Mouse (Mus musculus) liver, embryonic 18 days (tissue): ENCODE results near the gene Hist1h1c. TPM values are rescaled to one million over a fixed set of nuclear protein-coding genes. Genes with fewer than 3 reads are reported as not detected.

Experiments used
- polyA plus RNA-seq: library from polyadenylated mRNA; depleted of rRNA; stranded (reverse); fragments of >200 nt; gene quantifications from 2 replicates; pipeline ENCODE4 v1.2.3, GENCODE M21; 2012; rRNA removed

Gene Hist1h1c
- polyA plus RNA-seq, 1 experiment = 40.4 TPM

Other genes starting within 250 kb of the Hist1h1c start
- not detected in 2 replicates for gene Btn2a2, start 250.0 kb upstream of the Hist1h1c start, polyA plus RNA-seq
- 8.9 and 10.2 TPM in 2 replicates for gene Hist1h4h, start 207.8 kb upstream of the Hist1h1c start, polyA plus RNA-seq
- gene Hist1h2af, start 204.9 kb upstream of the Hist1h1c start, polyA plus RNA-seq = 137 and 207 TPM in 2 replicates
- 13.8 and 25.0 TPM in 2 replicates for gene Hist1h3g, start 203.4 kb upstream of the Hist1h1c start, polyA plus RNA-seq
- gene Hist1h2bh, start 195.4 kb upstream of the Hist1h1c start, polyA plus RNA-seq = 2.9 and 3.2 TPM in 2 replicates
- gene Hist1h3f, start 194.8 kb upstream of the Hist1h1c start, polyA plus RNA-seq = 1.5 and 2.1 TPM in 2 replicates
- 5.8 and 7.7 TPM in 2 replicates for gene Hist1h4f, start 187.2 kb upstream of the Hist1h1c start, polyA plus RNA-seq
- gene Hist1h1d, start 185.5 kb upstream of the Hist1h1c start, polyA plus RNA-seq = 0.32 and 0.52 TPM in 2 replicates
- gene Hist1h3e, start 176.4 kb upstream of the Hist1h1c start, polyA plus RNA-seq = 9.6 and 10.2 TPM in 2 replicates
- gene Hist1h2ae, start 167.6 kb upstream of the Hist1h1c start, polyA plus RNA-seq = 5.8 and 7.7 TPM in 2 replicates
- 17.2 and 22.8 TPM in 2 replicates for gene Hist1h2bg, start 167.4 kb upstream of the Hist1h1c start, polyA plus RNA-seq
- 6.0 and 6.2 TPM in 2 replicates for gene Hist1h2bf, start 164.6 kb upstream of the Hist1h1c start, polyA plus RNA-seq
- gene Hist1h2ad, start 164.4 kb upstream of the Hist1h1c start, polyA plus RNA-seq = 3.7 and 4.7 TPM in 2 replicates
- gene Hist1h3d, start 163.0 kb upstream of the Hist1h1c start, polyA plus RNA-seq = 8.9 and 13.3 TPM in 2 replicates
- gene Hist1h4d, start 157.2 kb upstream of the Hist1h1c start, polyA plus RNA-seq = 3.9 and 4.3 TPM in 2 replicates
- 1.4 and 2.2 TPM in 2 replicates for gene Hist1h2be, start 117.7 kb upstream of the Hist1h1c start, polyA plus RNA-seq
- gene Hist1h1e, start 116.2 kb upstream of the Hist1h1c start, polyA plus RNA-seq = 3.3 and 4.1 TPM in 2 replicates
- gene Hist1h2ac, start 54.9 kb upstream of the Hist1h1c start, polyA plus RNA-seq = 0.76 and 1.2 TPM in 2 replicates
- 165 and 208 TPM in 2 replicates for gene Hist1h2bc, start 54.6 kb upstream of the Hist1h1c start, polyA plus RNA-seq
- not detected in 2 replicates for gene Hist1h1t, start 43.0 kb upstream of the Hist1h1c start, polyA plus RNA-seq
- gene Hist1h4c, start 40.4 kb upstream of the Hist1h1c start, polyA plus RNA-seq = 2.3 and 3.2 TPM in 2 replicates
- gene Hfe, start 28.0 kb upstream of the Hist1h1c start, polyA plus RNA-seq = 10.0 and 10.7 TPM in 2 replicates
- gene Hist1h3c, start 6.8 kb downstream of the Hist1h1c start, polyA plus RNA-seq = 16.3 and 21.4 TPM in 2 replicates
- 5.1 and 8.2 TPM in 2 replicates for gene Hist1h2bb, start 7.9 kb downstream of the Hist1h1c start, polyA plus RNA-seq
- gene Hist1h2ab, start 12.3 kb downstream of the Hist1h1c start, polyA plus RNA-seq = 13.7 and 14.6 TPM in 2 replicates
- gene Hist1h3b, start 13.5 kb downstream of the Hist1h1c start, polyA plus RNA-seq = 14.5 and 19.5 TPM in 2 replicates
- 7.3 and 11.1 TPM in 2 replicates for gene Hist1h4b, start 18.2 kb downstream of the Hist1h1c start, polyA plus RNA-seq
- gene Hist1h4a, start 22.4 kb downstream of the Hist1h1c start, polyA plus RNA-seq = 2.8 and 3.4 TPM in 2 replicates
- 11.4 and 14.3 TPM in 2 replicates for gene Hist1h3a, start 23.6 kb downstream of the Hist1h1c start, polyA plus RNA-seq
- 3.2 and 4.1 TPM in 2 replicates for gene Hist1h1a, start 24.9 kb downstream of the Hist1h1c start, polyA plus RNA-seq
- not detected in 2 replicates for gene Trim38, start 31.1 kb downstream of the Hist1h1c start, polyA plus RNA-seq
- 17.4 and 22.1 TPM in 2 replicates for gene Slc17a2, start 68.2 kb downstream of the Hist1h1c start, polyA plus RNA-seq
- 12.0 and 12.9 TPM in 2 replicates for gene Slc17a3, start 100.6 kb downstream of the Hist1h1c start, polyA plus RNA-seq
- 0.71 and 0.93 TPM in 2 replicates for gene Slc17a1, start 128.9 kb downstream of the Hist1h1c start, polyA plus RNA-seq
- 0.36 and 0.66 TPM in 2 replicates for gene Slc17a4, start 176.2 kb downstream of the Hist1h1c start, polyA plus RNA-seq
- not detected in 2 replicates for gene Hist1h2ba, start 195.3 kb downstream of the Hist1h1c start, polyA plus RNA-seq
- not detected in 2 replicates for gene Hist1h2aa, start 195.7 kb downstream of the Hist1h1c start, polyA plus RNA-seq